Mouse (Mus musculus): ENCODE data around the gene Cd79b. TPM values are rescaled to one million over a fixed set of nuclear protein-coding genes. Genes with fewer than 3 reads are reported as not detected.

Gene Cd79b
- polyA plus RNA-seq, 1 experiment from 2014 or later = 7.4 TPM

GRCm38 (mm10) chr11:106308162-106308561, 6.4 kb downstream of the Cd79b start:
- Histone ChIP-seq H3K9ac (ENCODE audit: low read depth, low read length) (no peak overlapping the region), H3K4me1 (ENCODE audit: control insufficient read depth, insufficient read depth, low read length) (0 out of 2 replicates have a peak, but pooled peaks cover 8% of the 10 kb centered on the region), H3K9me3 (ENCODE audit: control insufficient read depth, low read length) (no peaks in the 10 kb centered on the region), H3K4me2 (replicated peaks; ENCODE audit: low read depth, low read length) (no peak overlapping the region), H3K27me3 (ENCODE audit: control insufficient read depth, insufficient read depth, low read length) (no peaks in the 10 kb centered on the region), H3K36me3 (ENCODE audit: control insufficient read depth, insufficient read depth, low read length) (no peaks in the 10 kb centered on the region), H3K4me3 (ENCODE audit: low read length) (no peak overlapping the region), H3K27ac (ENCODE audit: low read depth, low read length) (peak overlapping the region; percentile 25; the same call in 1 of the 2 replicates)
- WGBS = 49% methylated on average over 11 of the region's 11 CpGs
- ATAC-seq (ENCODE audit: low FRiP score, low TSS enrichment) = no peak

- no peaks in the 10 kb centered on the region for H3K27me3 ChIP-seq (ENCODE audit: control insufficient read depth, insufficient read depth, low read length)
- ATAC-seq (ENCODE audit: low FRiP score, low TSS enrichment) = no peak
- no peaks in the 10 kb centered on the region for H3K36me3 ChIP-seq (ENCODE audit: control insufficient read depth, insufficient read depth, low read length)
- no peak overlapping the region for H3K4me2 ChIP-seq (replicated peaks; ENCODE audit: low read depth, low read length)
- H3K4me1 ChIP-seq (ENCODE audit: control insufficient read depth, insufficient read depth, low read length) = 0 out of 2 replicates have a peak, but pooled peaks cover 6% of the 10 kb centered on the region
- H3K27ac ChIP-seq (ENCODE audit: low read depth, low read length) = no peak overlapping the region
- no peaks in the 10 kb centered on the region for H3K9me3 ChIP-seq (ENCODE audit: control insufficient read depth, low read length)
- no peak overlapping the region for H3K4me3 ChIP-seq (ENCODE audit: low read length)
- 46% methylated on average over 5 of the region's 5 CpGs for whole genome bisulfite sequencing
- no peak overlapping the region for H3K9ac ChIP-seq (ENCODE audit: low read depth, low read length)
Measured at GRCm38 (mm10) chr11:106307432-106307831, 7.1 kb downstream of the Cd79b start.

DNA sequence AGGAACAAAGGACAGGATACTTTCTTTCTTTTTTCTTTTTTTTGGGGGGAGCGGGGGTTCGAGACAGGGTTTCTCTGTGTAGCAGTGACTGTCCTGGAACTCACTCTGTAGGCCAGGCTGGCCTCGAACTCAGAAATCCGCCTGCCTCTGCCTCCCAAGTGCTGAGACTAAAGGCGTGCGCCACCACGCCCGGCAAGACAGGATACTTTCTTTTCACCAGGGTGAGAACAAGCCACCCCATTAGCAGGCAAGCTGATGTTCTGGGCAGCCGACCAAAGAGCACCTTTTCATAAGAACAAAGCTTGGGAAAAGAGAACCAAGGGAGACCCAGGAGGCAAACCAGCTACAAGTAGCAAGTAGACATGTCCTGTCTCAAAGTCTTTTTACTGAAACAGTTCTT, 7.8 kb downstream of the Cd79b start:
- no peak for ATAC-seq (ENCODE audit: low FRiP score, low TSS enrichment)
- Histone ChIP-seq H3K36me3 (ENCODE audit: control insufficient read depth, insufficient read depth, low read length) (no peaks in the 10 kb centered on the region), H3K9ac (ENCODE audit: low read depth, low read length) (no peak overlapping the region), H3K4me1 (ENCODE audit: control insufficient read depth, insufficient read depth, low read length) (0 out of 2 replicates have a peak, but pooled peaks cover 6% of the 10 kb centered on the region), H3K9me3 (ENCODE audit: control insufficient read depth, low read length) (no peaks in the 10 kb centered on the region), H3K27ac (ENCODE audit: low read depth, low read length) (no peak overlapping the region), H3K4me2 (replicated peaks; ENCODE audit: low read depth, low read length) (no peak overlapping the region), H3K4me3 (ENCODE audit: low read length) (no peak overlapping the region), H3K27me3 (ENCODE audit: control insufficient read depth, insufficient read depth, low read length) (no peaks in the 10 kb centered on the region)
- WGBS = 86% methylated on average over 9 of the region's 9 CpGs

DNA sequence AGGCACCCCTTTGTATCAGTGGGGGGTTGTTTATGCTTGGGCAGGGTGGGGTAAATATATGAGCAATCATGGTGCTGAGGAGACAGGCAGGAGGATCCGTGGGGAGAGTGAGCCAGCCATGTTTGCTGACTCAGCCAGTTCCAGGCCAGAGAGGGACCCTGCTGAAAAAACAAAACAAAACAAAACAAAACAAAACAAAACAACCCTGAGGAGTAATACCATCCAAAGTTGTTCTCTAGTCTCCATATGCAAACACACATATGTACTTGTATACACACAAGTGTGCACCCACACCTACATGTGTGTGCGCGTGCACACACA, 8.5 kb downstream of the Cd79b start:
- no peak overlapping the region for H3K4me2 ChIP-seq (replicated peaks; ENCODE audit: low read depth, low read length)
- no peaks in the 10 kb centered on the region for H3K36me3 ChIP-seq (ENCODE audit: control insufficient read depth, insufficient read depth, low read length)
- WGBS = 78% methylated on average over 3 of the region's 3 CpGs
- H3K27me3 ChIP-seq (ENCODE audit: control insufficient read depth, insufficient read depth, low read length) = no peaks in the 10 kb centered on the region
- H3K4me1 ChIP-seq (ENCODE audit: control insufficient read depth, insufficient read depth, low read length) = 0 out of 2 replicates have a peak, but pooled peaks cover 6% of the 10 kb centered on the region
- no peak overlapping the region for H3K9ac ChIP-seq (ENCODE audit: low read depth, low read length)
- ATAC-seq (ENCODE audit: low FRiP score, low TSS enrichment) = no peak
- no peak overlapping the region for H3K4me3 ChIP-seq (ENCODE audit: low read length)
- H3K27ac ChIP-seq (ENCODE audit: low read depth, low read length) = no peak overlapping the region
- no peaks in the 10 kb centered on the region for H3K9me3 ChIP-seq (ENCODE audit: control insufficient read depth, low read length)

DNA sequence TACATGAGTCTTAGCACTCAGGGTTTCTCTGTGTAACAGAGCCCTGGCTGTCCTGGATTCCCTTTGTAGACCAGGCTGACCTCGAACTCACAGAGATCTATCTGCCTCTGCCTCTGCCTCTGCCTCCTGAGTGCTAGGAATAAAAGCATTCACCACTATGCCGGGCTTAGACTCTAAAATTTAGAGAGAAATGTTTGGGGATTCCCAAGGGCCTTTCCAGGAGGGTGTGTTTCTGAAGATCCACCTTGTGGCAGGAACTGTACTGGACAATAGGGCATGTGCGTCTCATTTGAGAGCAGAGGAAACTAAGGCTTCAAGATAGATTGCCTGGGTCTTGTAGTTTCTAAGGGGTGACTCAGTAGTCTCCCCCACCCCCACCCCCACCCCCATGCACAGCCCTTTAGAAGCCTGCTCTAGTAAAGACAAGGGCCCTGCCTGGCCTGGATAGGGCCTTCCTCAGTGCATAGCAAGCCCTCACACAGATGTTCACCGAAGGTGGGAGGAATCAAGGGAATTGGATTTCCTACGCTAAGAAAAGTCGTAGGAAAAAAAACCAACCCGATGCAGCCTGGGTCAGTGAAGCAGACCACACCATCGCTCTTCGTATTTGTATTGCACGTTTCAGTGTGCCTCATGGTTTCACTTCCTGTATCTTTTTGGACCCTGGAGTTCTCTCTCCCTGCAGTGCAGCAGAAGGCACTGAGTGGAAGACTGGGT, 9.1 kb downstream of the Cd79b start:
- 60% methylated on average over 10 of the region's 10 CpGs for WGBS
- no peak overlapping the region for H3K4me3 ChIP-seq (ENCODE audit: low read length)
- no peak overlapping the region for H3K4me2 ChIP-seq (replicated peaks; ENCODE audit: low read depth, low read length)
- H3K36me3 ChIP-seq (ENCODE audit: control insufficient read depth, insufficient read depth, low read length) = no peaks in the 10 kb centered on the region
- no peak overlapping the region for H3K27ac ChIP-seq (ENCODE audit: low read depth, low read length)
- 0 out of 2 replicates have a peak, but pooled peaks cover 6% of the 10 kb centered on the region for H3K4me1 ChIP-seq (ENCODE audit: control insufficient read depth, insufficient read depth, low read length)
- H3K9ac ChIP-seq (ENCODE audit: low read depth, low read length) = no peak overlapping the region
- peak; percentile 22; the same call in 1 of the 2 replicates for ATAC-seq (ENCODE audit: low FRiP score, low TSS enrichment)
- no peaks in the 10 kb centered on the region for H3K9me3 ChIP-seq (ENCODE audit: control insufficient read depth, low read length)
- H3K27me3 ChIP-seq (ENCODE audit: control insufficient read depth, insufficient read depth, low read length) = no peaks in the 10 kb centered on the region

- peak; percentile 71 for ATAC-seq (ENCODE audit: low FRiP score, low TSS enrichment)
- Histone ChIP-seq H3K27ac (ENCODE audit: low read depth, low read length) (no peak overlapping the region), H3K9me3 (ENCODE audit: control insufficient read depth, low read length) (no peaks in the 10 kb centered on the region), H3K36me3 (ENCODE audit: control insufficient read depth, insufficient read depth, low read length) (no peaks in the 10 kb centered on the region), H3K4me1 (ENCODE audit: control insufficient read depth, insufficient read depth, low read length) (no peaks in the 10 kb centered on the region), H3K4me3 (ENCODE audit: low read length) (no peak overlapping the region), H3K27me3 (ENCODE audit: control insufficient read depth, insufficient read depth, low read length) (no peaks in the 10 kb centered on the region), H3K4me2 (replicated peaks; ENCODE audit: low read depth, low read length) (no peak overlapping the region), H3K9ac (ENCODE audit: low read depth, low read length) (no peak overlapping the region)
- WGBS = 9% methylated on average over 2 of the region's 2 CpGs
Measured at GRCm38 (mm10) chr11:106302634-106303033, 11.9 kb downstream of the Cd79b start.

DNA sequence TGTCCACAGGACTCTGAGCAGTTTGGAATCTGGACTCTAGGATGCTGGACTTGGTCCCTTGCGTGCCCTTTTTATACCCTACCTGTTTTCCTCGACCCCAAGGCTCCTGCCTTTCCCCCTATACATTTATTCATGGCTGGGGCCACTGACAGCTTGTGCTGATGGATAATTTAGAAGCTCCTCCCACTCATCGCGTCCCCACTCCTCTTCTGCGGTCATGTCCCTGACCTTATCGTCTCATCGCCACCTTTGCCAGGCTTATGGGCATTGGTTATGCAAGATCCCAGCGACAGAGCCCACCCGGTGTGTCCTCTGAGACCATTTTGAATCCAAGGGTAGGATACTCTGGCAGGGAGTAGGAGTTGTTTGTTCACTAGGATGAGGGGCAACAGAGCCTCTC, 12.8 kb downstream of the Cd79b start, which contains the start of gene Gh:
TSS of gene Gh (minus strand) at position 101 of the 400 bp plus-strand sequence.
- Histone ChIP-seq H3K9me3 (ENCODE audit: control insufficient read depth, low read length) (no peaks in the 10 kb centered on the region), H3K4me3 (ENCODE audit: low read length) (no peak within 1 kb of the TSS), H3K4me1 (ENCODE audit: control insufficient read depth, insufficient read depth, low read length) (no peaks in the 10 kb centered on the region), H3K27me3 (ENCODE audit: control insufficient read depth, insufficient read depth, low read length) (no peaks in the 10 kb centered on the region), H3K36me3 (ENCODE audit: control insufficient read depth, insufficient read depth, low read length) (no peaks in the 10 kb centered on the region), H3K4me2 (replicated peaks; ENCODE audit: low read depth, low read length) (no peak within 1 kb of the TSS), H3K9ac (ENCODE audit: low read depth, low read length) (no peak within 1 kb of the TSS), H3K27ac (ENCODE audit: low read depth, low read length) (no peak within 1 kb of the TSS)
- no peak for ATAC-seq (ENCODE audit: low FRiP score, low TSS enrichment)
- WGBS = 84% methylated on average over 9 of the region's 9 CpGs

GRCm38 (mm10) chr11:106291861-106292260, 22.7 kb downstream of the Cd79b start:
- WGBS = 89% methylated on average over 2 of the region's 2 CpGs
- Histone ChIP-seq H3K4me2 (replicated peaks; ENCODE audit: low read depth, low read length) (no peak overlapping the region), H3K36me3 (ENCODE audit: control insufficient read depth, insufficient read depth, low read length) (no peaks in the 10 kb centered on the region), H3K27ac (ENCODE audit: low read depth, low read length) (no peak overlapping the region), H3K9ac (ENCODE audit: low read depth, low read length) (no peak overlapping the region), H3K4me3 (ENCODE audit: low read length) (no peak overlapping the region), H3K9me3 (ENCODE audit: control insufficient read depth, low read length) (no peaks in the 10 kb centered on the region), H3K4me1 (ENCODE audit: control insufficient read depth, insufficient read depth, low read length) (no peaks in the 10 kb centered on the region), H3K27me3 (ENCODE audit: control insufficient read depth, insufficient read depth, low read length) (no peaks in the 10 kb centered on the region)
- no peak for ATAC-seq (ENCODE audit: low FRiP score, low TSS enrichment)

- WGBS = 87% methylated on average over 5 of the region's 5 CpGs
- no peak for ATAC-seq (ENCODE audit: low FRiP score, low TSS enrichment)
Measured at GRCm38 (mm10) chr11:106290376-106290775, 24.2 kb downstream of the Cd79b start.

More at GRCm38 (mm10) chr11:106290376-106290775, 24.2 kb downstream of the Cd79b start:
- Histone ChIP-seq H3K27me3 (ENCODE audit: control insufficient read depth, insufficient read depth, low read length) (no peaks in the 10 kb centered on the region), H3K9me3 (ENCODE audit: control insufficient read depth, low read length) (no peaks in the 10 kb centered on the region), H3K4me2 (replicated peaks; ENCODE audit: low read depth, low read length) (no peak overlapping the region), H3K36me3 (ENCODE audit: control insufficient read depth, insufficient read depth, low read length) (no peaks in the 10 kb centered on the region), H3K4me3 (ENCODE audit: low read length) (no peak overlapping the region), H3K4me1 (ENCODE audit: control insufficient read depth, insufficient read depth, low read length) (no peaks in the 10 kb centered on the region), H3K27ac (ENCODE audit: low read depth, low read length) (no peak overlapping the region), H3K9ac (ENCODE audit: low read depth, low read length) (no peak overlapping the region)

All from kidney, embryonic 14.5 days (tissue).